Mouse (Mus musculus): ENCODE results near the gene Nhsl1.
"Not testable (repeated sequence)": the region's sequence is repeated elsewhere in the genome, so short reads cannot be mapped to it uniquely, and the experiment has no call there.

Nhsl1 gene

DNA sequence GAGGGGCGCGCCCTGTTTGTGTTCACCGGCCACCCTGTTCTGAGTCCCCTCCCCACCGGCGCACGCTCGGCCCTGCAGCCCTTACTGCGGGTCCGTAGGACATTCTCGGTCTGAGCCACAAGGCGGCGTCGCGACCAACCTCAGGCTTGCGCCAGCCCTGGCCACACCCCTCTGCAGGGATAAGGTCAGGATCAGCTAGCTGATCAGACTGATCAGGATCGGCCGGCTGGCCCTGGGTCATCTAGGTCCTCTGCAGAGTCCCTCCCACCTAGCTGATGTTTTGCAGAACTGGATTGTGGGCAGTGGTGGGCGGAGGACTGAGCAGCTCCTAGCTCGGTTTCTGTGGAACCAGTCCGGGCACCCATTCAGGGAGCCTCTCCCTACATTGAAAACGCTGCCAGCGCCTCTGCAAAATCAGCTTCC, 227.0 kb downstream of the Nhsl1 start, which contains the start of gene Hebp2:
Gene Hebp2 (minus strand): TSS at position 264 of the 423 bp plus-strand sequence.
- DNase-seq, result peak; percentile 65 to 79

DNA sequence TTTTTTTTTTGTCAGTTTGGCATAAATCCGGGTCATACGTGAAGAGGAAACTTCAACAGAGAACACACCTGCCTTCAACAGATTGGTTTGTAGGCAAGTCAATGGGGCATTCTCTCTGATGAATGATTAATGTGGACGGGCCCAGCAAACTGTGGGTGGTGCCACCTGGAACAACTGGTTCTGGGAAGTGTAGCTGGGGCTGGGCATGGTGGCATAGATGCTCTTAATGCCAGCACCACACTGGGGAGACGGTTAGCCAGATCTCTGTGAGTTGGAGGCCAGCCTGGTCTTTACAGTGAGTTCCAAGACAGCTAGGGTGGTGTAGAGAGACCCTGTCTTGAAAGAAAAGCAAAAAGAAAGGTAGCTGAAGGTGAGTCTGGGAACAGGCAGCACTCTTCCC, 228.6 kb downstream of the Nhsl1 start:
- DNase-seq, result peak in 1 of 2 experiments; percentile 13

GRCm38 (mm10) chr10:18549321-18550216, 230.8 kb downstream of the Nhsl1 start:
- DNase-seq, result peak in 1 of 2 experiments; percentile 21

DNA sequence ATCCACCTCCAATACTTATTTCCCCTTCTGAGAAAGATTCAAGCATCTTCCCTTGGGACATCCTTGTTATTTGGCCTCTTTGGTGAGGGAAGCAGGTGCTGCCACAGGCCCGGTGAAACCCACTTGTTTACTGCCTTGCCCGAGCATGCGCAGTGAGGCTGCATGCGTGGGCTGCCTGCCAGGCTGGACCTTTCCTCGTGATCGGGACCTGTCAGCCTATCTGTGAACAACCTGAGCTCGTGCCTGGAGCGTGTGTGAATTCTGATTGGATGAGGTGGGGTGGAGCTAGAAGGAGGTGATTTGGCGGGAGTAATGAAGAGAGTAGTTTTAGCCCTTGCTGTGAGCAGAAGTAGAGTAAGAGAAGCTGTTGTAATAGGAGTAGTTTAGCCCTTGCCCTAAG, 240.3 kb downstream of the Nhsl1 start:
- not testable (repeated sequence) for DNase-seq

DNA sequence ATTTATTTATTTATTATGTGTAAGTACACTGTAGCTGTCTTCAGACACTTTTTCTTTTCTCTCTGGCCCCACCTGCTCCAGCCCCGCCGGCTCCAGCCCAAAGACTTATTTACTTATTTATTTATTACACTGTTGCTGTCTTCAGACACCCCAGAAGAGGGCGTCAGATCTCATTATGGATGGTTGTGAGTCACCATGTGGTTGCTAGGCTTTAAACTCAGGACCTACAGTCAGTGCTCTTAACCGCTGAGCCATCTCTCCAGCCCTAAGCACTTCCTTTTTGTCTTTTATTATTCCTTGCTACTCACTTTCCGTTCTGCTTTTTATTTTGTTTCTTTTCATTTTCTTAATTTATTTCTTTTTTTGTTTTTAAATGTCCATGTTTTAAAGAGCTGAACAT, 242.7 kb downstream of the Nhsl1 start:
- no peak for DNase-seq

GRCm38 (mm10) chr10:18562940-18563339, 244.2 kb downstream of the Nhsl1 start:
- peak; percentile 43 to 74 for DNase-seq

GRCm38 (mm10) chr10:18572581-18572980, 253.8 kb downstream of the Nhsl1 start:
- peak in 1 of 2 experiments; percentile 18 for DNase-seq
